Mouse (Mus musculus) hindbrain, embryonic 13.5 days (tissue): ENCODE data around the gene Tenm2. TPM values are rescaled to one million over a fixed set of nuclear protein-coding genes. Genes with fewer than 3 reads are reported as not detected.

Experiments
- ATAC-seq: fragments of 200-750 bp; cut with Nextera tagmentation; 2 replicates; pipeline ENCODE4 v1.8.0; 2017; ENCODE audit warnings: moderate TSS enrichment; ENCODE audit not compliant: low FRiP score
- H3K27ac ChIP-seq: fragments of 300-500 bp; sonication (generic); 2 replicates; pipeline ENCODE4 v1.5.1; 2015; ENCODE audit warnings: inconsistent platforms, mild to moderate bottlenecking, moderate library complexity
- H3K27me3 ChIP-seq: fragments of 300-500 bp; sonication (generic); 2 replicates; pipeline ENCODE4 v1.6.1; 2015; ENCODE audit warnings: mild to moderate bottlenecking, inconsistent platforms
- H3K36me3 ChIP-seq: fragments of 300-500 bp; sonication (generic); 2 replicates; pipeline ENCODE4 v1.6.1; 2015; ENCODE audit warnings: mild to moderate bottlenecking, inconsistent platforms
- H3K4me1 ChIP-seq: fragments of 300-500 bp; sonication (generic); replicated peaks from 2 replicates; pipeline ENCODE4 v1.6.1; 2015; ENCODE audit warnings: inconsistent platforms
- H3K4me2 ChIP-seq: fragments of 300-500 bp; sonication (generic); 2 replicates; pipeline ENCODE4 v1.6.1; 2015; ENCODE audit warnings: inconsistent platforms, mild to moderate bottlenecking, moderate library complexity
- H3K4me3 ChIP-seq: fragments of 300-500 bp; sonication (generic); 2 replicates; pipeline ENCODE4 v1.5.1; 2015; ENCODE audit warnings: mild to moderate bottlenecking, inconsistent platforms
- H3K9ac ChIP-seq: fragments of 300-500 bp; sonication (generic); 2 replicates; pipeline ENCODE4 v1.6.1; 2015; ENCODE audit warnings: mild to moderate bottlenecking, inconsistent platforms
- H3K9me3 ChIP-seq: fragments of 300-500 bp; sonication (generic); 2 replicates; pipeline ENCODE4 v1.6.1; 2016; ENCODE audit warnings: inconsistent platforms
- WGBS: fragments of 180-500 bp; shearing (Covaris S2); methylation state at CpG from one replicate; pipeline ENCODE4 v1.1.7; 2015; 5-methylcytosine and 5-hydroxymethylcytosine counted together
- polyA plus RNA-seq: library from polyadenylated mRNA; unstranded; fragments of >200 nt; fragmentation: Nextera tagmentation; extraction: Ambion mirVana; gene quantifications from 2 replicates; pipeline ENCODE4 v1.2.1, GENCODE M21; 2015

Tenm2 gene
- polyA plus RNA-seq, 1 experiment from 2014 or later = 29.4 TPM

DNA sequence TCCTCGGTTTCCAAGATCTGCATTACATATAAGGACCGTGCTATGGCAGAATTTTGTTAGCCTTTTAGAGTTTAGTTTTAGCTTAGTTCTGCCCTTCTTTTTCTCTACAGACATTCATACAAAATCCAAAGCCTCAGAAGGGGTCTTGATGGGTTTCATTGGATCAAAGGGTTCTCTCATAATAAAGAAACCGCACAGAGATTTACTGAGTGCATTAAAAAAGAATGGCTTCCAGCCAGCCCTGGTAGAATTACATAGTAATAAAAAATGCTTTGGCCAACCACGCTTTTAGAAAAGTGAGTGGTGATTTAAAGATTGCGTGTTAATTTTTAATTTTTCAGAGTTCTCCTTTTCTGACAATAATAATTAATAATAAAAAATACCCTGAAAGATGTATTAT, 978.6 kb downstream of the Tenm2 start:
- Histone ChIP-seq H3K4me3 (no peak overlapping the region), H3K4me2 (no peak overlapping the region), H3K27ac (no peak overlapping the region), H3K4me1 (peaks cover 20% of the 10 kb centered on the region), H3K9me3 (0 out of 2 replicates have a peak, but pooled peaks cover 5% of the 10 kb centered on the region), H3K36me3 (no peaks in the 10 kb centered on the region; the same call in 1 of the 2 replicates), H3K9ac (no peak overlapping the region), H3K27me3 (no peaks in the 10 kb centered on the region)
- no peak for ATAC-seq
- WGBS = 83% methylated on average over 5 of the region's 5 CpGs

- Histone ChIP-seq H3K9me3 (0 out of 2 replicates have a peak, but pooled peaks cover 5% of the 10 kb centered on the region), H3K4me1 (peaks cover 20% of the 10 kb centered on the region), H3K4me2 (no peak overlapping the region), H3K27me3 (no peaks in the 10 kb centered on the region), H3K27ac (no peak overlapping the region), H3K9ac (no peak overlapping the region), H3K4me3 (no peak overlapping the region), H3K36me3 (no peaks in the 10 kb centered on the region; the same call in 1 of the 2 replicates)
- WGBS = 71% methylated on average over 5 of the region's 5 CpGs
- ATAC-seq = no peak
These were observed 979.0 kb downstream of the Tenm2 start for GRCm38 (mm10) chr11:36256747-36257146.

DNA sequence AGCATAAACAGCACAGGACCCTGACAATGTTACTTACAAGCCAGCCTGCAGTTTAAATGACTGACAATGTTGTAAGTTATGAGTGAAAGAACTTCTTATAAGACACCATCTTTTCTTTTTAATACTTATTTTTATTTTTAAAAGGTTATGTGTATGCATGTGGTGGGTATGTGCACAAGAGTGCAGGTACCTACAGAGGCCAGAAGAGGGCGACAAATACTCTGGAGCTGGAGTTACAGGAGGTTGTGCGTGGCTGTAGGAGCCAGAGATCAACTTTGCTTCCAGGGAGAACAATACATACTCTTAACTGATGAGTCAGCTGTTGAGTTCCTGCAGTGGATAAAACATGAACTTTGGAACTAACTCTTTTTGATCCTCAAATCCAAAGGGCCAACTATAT, 981.7 kb downstream of the Tenm2 start:
- Histone ChIP-seq H3K27ac (no peak overlapping the region), H3K4me2 (no peak overlapping the region), H3K36me3 (no peaks in the 10 kb centered on the region; the same call in 1 of the 2 replicates), H3K27me3 (no peaks in the 10 kb centered on the region), H3K4me1 (peaks cover 16% of the 10 kb centered on the region), H3K9ac (no peak overlapping the region), H3K4me3 (no peak overlapping the region), H3K9me3 (0 out of 2 replicates have a peak, but pooled peaks cover 5% of the 10 kb centered on the region)
- no peak for ATAC-seq
- WGBS = 86% methylated on average over 2 of the region's 2 CpGs

DNA sequence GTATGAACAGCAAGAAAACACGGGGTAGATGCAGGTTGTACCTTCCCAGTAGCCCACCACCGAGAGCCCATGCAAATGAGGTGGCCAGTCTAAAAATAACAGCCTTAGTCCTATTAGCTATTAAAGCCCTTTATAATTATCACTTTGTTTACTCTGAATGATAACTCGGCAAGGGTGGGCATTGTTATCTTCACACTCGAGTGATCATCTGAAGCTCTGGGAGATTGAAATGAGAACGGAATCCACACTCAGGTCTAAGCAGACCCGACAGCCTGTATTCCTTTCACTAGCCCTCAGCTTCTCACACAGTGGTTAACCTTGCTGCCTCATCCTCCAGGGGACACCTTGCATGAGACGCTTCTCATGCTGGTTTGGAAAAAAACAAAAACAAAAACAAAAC, 985.7 kb downstream of the Tenm2 start:
- Histone ChIP-seq H3K27me3 (no peaks in the 10 kb centered on the region), H3K36me3 (no peaks in the 10 kb centered on the region; the same call in 1 of the 2 replicates), H3K4me3 (no peak overlapping the region), H3K9ac (no peak overlapping the region), H3K4me2 (no peak overlapping the region), H3K4me1 (peaks cover 3% of the 10 kb centered on the region), H3K9me3 (0 out of 2 replicates have a peak, but pooled peaks cover 5% of the 10 kb centered on the region), H3K27ac (no peak overlapping the region)
- no peak for ATAC-seq
- WGBS = 36% methylated on average over 7 of the region's 7 CpGs

GRCm38 (mm10) chr11:36246152-36246551, 989.6 kb downstream of the Tenm2 start:
- Histone ChIP-seq H3K9ac (no peak overlapping the region), H3K27ac (no peak overlapping the region), H3K9me3 (no peaks in the 10 kb centered on the region), H3K36me3 (no peaks in the 10 kb centered on the region), H3K4me1 (peaks cover 30% of the 10 kb centered on the region), H3K4me2 (no peak overlapping the region), H3K27me3 (no peaks in the 10 kb centered on the region), H3K4me3 (no peak overlapping the region)
- 85% methylated on average over 3 of the region's 3 CpGs for WGBS
- ATAC-seq = no peak

- ATAC-seq = no peak
- Histone ChIP-seq H3K4me1 (peaks cover 30% of the 10 kb centered on the region), H3K4me2 (no peak overlapping the region), H3K27ac (peak overlapping the region; percentile 77), H3K9me3 (no peaks in the 10 kb centered on the region), H3K9ac (no peak overlapping the region), H3K36me3 (no peaks in the 10 kb centered on the region), H3K4me3 (no peak overlapping the region), H3K27me3 (no peaks in the 10 kb centered on the region)
- WGBS = 84% methylated on average over 11 of the region's 11 CpGs
These were observed 991.3 kb downstream of the Tenm2 start for GRCm38 (mm10) chr11:36244491-36244882.

- WGBS = 65% methylated on average over 18 of the region's 18 CpGs
- no peaks in the 10 kb centered on the region for H3K9me3 ChIP-seq
- H3K9ac ChIP-seq = no peak overlapping the region
- ATAC-seq = peak; percentile 57; the same call in 1 of the 2 replicates
- H3K4me1 ChIP-seq = peaks cover 30% of the 10 kb centered on the region
- no peak overlapping the region for H3K4me3 ChIP-seq
- H3K27ac ChIP-seq = peak overlapping the region; percentile 77
- H3K4me2 ChIP-seq = no peak overlapping the region
- no peaks in the 10 kb centered on the region for H3K36me3 ChIP-seq
- H3K27me3 ChIP-seq = no peaks in the 10 kb centered on the region
These were observed 991.8 kb downstream of the Tenm2 start for GRCm38 (mm10) chr11:36243747-36244490.

- H3K4me3 ChIP-seq = no peak overlapping the region
- H3K9me3 ChIP-seq = no peaks in the 10 kb centered on the region
- H3K4me1 ChIP-seq = peaks cover 16% of the 10 kb centered on the region
- H3K27me3 ChIP-seq = no peaks in the 10 kb centered on the region
- no peak overlapping the region for H3K9ac ChIP-seq
- H3K4me2 ChIP-seq = no peak overlapping the region
- H3K36me3 ChIP-seq = no peaks in the 10 kb centered on the region
- no peak overlapping the region for H3K27ac ChIP-seq
- 92% methylated on average over 9 of the region's 9 CpGs for WGBS
- no peak for ATAC-seq
These were observed 996.9 kb downstream of the Tenm2 start for GRCm38 (mm10) chr11:36238890-36239289.

- H3K36me3 ChIP-seq = no peaks in the 10 kb centered on the region
- H3K4me2 ChIP-seq = no peak overlapping the region
- no peak; the same call in 1 of the 2 replicates for ATAC-seq
- H3K9ac ChIP-seq = no peak overlapping the region
- H3K4me1 ChIP-seq = peaks cover 28% of the 10 kb centered on the region
- WGBS = 68% methylated on average over 11 of the region's 11 CpGs
- peak overlapping the region; percentile 36 for H3K27ac ChIP-seq
- no peaks in the 10 kb centered on the region for H3K27me3 ChIP-seq
- no peaks in the 10 kb centered on the region for H3K9me3 ChIP-seq
- no peak overlapping the region for H3K4me3 ChIP-seq
These were observed 1007.1 kb downstream of the Tenm2 start for GRCm38 (mm10) chr11:36228654-36229053.

DNA sequence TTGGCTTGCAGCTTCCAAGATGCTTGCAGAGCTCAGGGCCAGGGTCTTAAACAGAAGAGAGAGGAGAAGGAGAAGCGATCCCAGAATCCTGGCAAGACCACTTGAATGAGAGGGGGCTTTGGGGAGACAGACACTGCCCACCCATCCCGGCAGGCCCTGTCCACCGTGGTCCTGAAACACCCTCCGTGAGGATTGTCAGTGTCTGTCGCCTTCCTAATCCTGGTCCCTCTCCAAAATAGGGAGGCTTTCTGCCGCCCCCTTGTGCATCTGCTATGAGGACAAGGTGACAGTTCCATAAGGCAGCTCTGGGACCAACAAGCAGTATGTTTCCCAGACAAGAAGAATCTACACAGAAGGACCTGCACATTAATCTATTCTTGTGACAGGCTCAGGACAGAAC, 1007.6 kb downstream of the Tenm2 start:
- H3K27ac ChIP-seq = peak overlapping the region; percentile 36
- H3K4me3 ChIP-seq = no peak overlapping the region
- no peaks in the 10 kb centered on the region for H3K27me3 ChIP-seq
- no peaks in the 10 kb centered on the region for H3K36me3 ChIP-seq
- WGBS = 74% methylated on average over 6 of the region's 6 CpGs
- no peak for ATAC-seq
- peaks cover 31% of the 10 kb centered on the region for H3K4me1 ChIP-seq
- no peaks in the 10 kb centered on the region for H3K9me3 ChIP-seq
- H3K9ac ChIP-seq = no peak overlapping the region
- H3K4me2 ChIP-seq = no peak overlapping the region

- Histone ChIP-seq H3K36me3 (no peaks in the 10 kb centered on the region), H3K27me3 (no peaks in the 10 kb centered on the region), H3K9ac (no peak overlapping the region), H3K4me2 (no peak overlapping the region), H3K4me1 (peaks cover 50% of the 10 kb centered on the region), H3K4me3 (no peak overlapping the region), H3K27ac (no peak overlapping the region), H3K9me3 (no peaks in the 10 kb centered on the region)
- no peak for ATAC-seq
- 14% methylated on average over 3 of the region's 3 CpGs for WGBS
These were observed 1009.7 kb downstream of the Tenm2 start for GRCm38 (mm10) chr11:36226061-36226460.

- Histone ChIP-seq H3K9me3 (no peaks in the 10 kb centered on the region), H3K9ac (no peak overlapping the region), H3K4me3 (no peak overlapping the region), H3K27me3 (no peaks in the 10 kb centered on the region), H3K36me3 (no peaks in the 10 kb centered on the region), H3K4me2 (no peak overlapping the region), H3K4me1 (peaks cover 61% of the 10 kb centered on the region), H3K27ac (no peak overlapping the region)
- 75% methylated on average over 7 of the region's 7 CpGs for WGBS
- ATAC-seq = no peak
These were observed 1011.9 kb downstream of the Tenm2 start for GRCm38 (mm10) chr11:36223716-36224439.
